Mouse (Mus musculus) limb, embryonic 15.5 days (tissue): ENCODE measurements around the gene Clns1a. TPM values are rescaled to one million over a fixed set of nuclear protein-coding genes. Genes with fewer than 3 reads are reported as not detected.

ENCODE experiments used
- ATAC-seq: fragments of 200-750 bp; cut with Nextera tagmentation; 2 replicates; pipeline ENCODE4 v1.8.0; 2017; ENCODE audit warnings: low read depth, moderate TSS enrichment; ENCODE audit not compliant: insufficient number of reproducible peaks, low FRiP score, low TSS enrichment
- H3K27ac ChIP-seq: fragments of 300-500 bp; sonication (generic); 2 replicates; pipeline ENCODE4 v1.5.1; 2015; ENCODE audit warnings: moderate library complexity, mild to moderate bottlenecking, inconsistent platforms
- H3K27me3 ChIP-seq: fragments of 300-500 bp; sonication (generic); 2 replicates; pipeline ENCODE4 v1.6.1; 2015; ENCODE audit warnings: inconsistent platforms
- H3K36me3 ChIP-seq: fragments of 300-500 bp; sonication (generic); 2 replicates; pipeline ENCODE4 v1.6.1; 2015; ENCODE audit warnings: inconsistent platforms
- H3K4me1 ChIP-seq: fragments of 300-500 bp; sonication (generic); 2 replicates; pipeline ENCODE4 v1.6.1; 2015; ENCODE audit warnings: inconsistent platforms
- H3K4me2 ChIP-seq: fragments of 300-500 bp; sonication (generic); 2 replicates; pipeline ENCODE4 v1.6.1; 2015; ENCODE audit warnings: mild to moderate bottlenecking, inconsistent platforms
- H3K4me3 ChIP-seq: fragments of 300-500 bp; sonication (generic); 2 replicates; pipeline ENCODE4 v1.5.1; 2015; ENCODE audit warnings: mild to moderate bottlenecking, inconsistent platforms
- H3K9ac ChIP-seq: fragments of 300-500 bp; sonication (generic); 2 replicates; pipeline ENCODE4 v1.6.1; 2015; ENCODE audit warnings: inconsistent platforms
- H3K9me3 ChIP-seq: fragments of 300-500 bp; sonication (generic); 2 replicates; pipeline ENCODE4 v1.6.1; 2016; ENCODE audit warnings: inconsistent platforms
- WGBS: fragments of 180-500 bp; shearing (Covaris S2); methylation state at CpG from one replicate; pipeline ENCODE4 v1.1.7; 2015; 5-methylcytosine and 5-hydroxymethylcytosine counted together
- polyA plus RNA-seq: library from polyadenylated mRNA; unstranded; fragments of >200 nt; fragmentation: Nextera tagmentation; extraction: Ambion mirVana; gene quantifications from 2 replicates; pipeline ENCODE4 v1.2.1, GENCODE M21; 2015

The Clns1a gene
- polyA plus RNA-seq, 1 experiment from 2014 or later, result 175 TPM

- Histone ChIP-seq H3K9me3 (no peaks in the 10 kb centered on the region), H3K36me3 (no peaks in the 10 kb centered on the region), H3K9ac (no peak overlapping the region), H3K4me3 (no peak overlapping the region), H3K27ac (0 out of 2 replicates have a peak overlapping the region, but pooled peaks have one; percentile 47), H3K4me1 (0 out of 2 replicates have a peak, but pooled peaks cover 5% of the 10 kb centered on the region), H3K27me3 (no peaks in the 10 kb centered on the region), H3K4me2 (peak overlapping the region; percentile 31)
- WGBS, result 26% methylated on average over 28 of the region's 28 CpGs
- peak; percentile 74 for ATAC-seq
Observed at GRCm38 (mm10) chr7:97747787-97748497, 51.5 kb downstream of the Clns1a start.

GRCm38 (mm10) chr7:97748527-97749206 is 52.2 kb downstream of the Clns1a start:
- peak; percentile 48; the same call in 1 of the 2 replicates for ATAC-seq
- Histone ChIP-seq H3K36me3 (no peaks in the 10 kb centered on the region), H3K4me1 (0 out of 2 replicates have a peak, but pooled peaks cover 5% of the 10 kb centered on the region), H3K27ac (peak overlapping the region; percentile 19), H3K9ac (no peak overlapping the region), H3K4me2 (peak overlapping the region; percentile 31; the same call in 1 of the 2 replicates), H3K9me3 (no peaks in the 10 kb centered on the region), H3K4me3 (no peak overlapping the region), H3K27me3 (no peaks in the 10 kb centered on the region)
- WGBS, result 60% methylated on average over 10 of the region's 10 CpGs

- Histone ChIP-seq H3K4me3 (no peak overlapping the region; the same call in 1 of the 2 replicates), H3K9ac (no peak overlapping the region)
Observed at GRCm38 (mm10) chr7:97749207-97750190, 53.1 kb downstream of the Clns1a start.

GRCm38 (mm10) chr7:97756967-97757881 is 60.8 kb downstream of the Clns1a start:
- Histone ChIP-seq H3K4me2 (no peak overlapping the region), H3K36me3 (no peaks in the 10 kb centered on the region), H3K27me3 (no peaks in the 10 kb centered on the region), H3K9ac (no peak overlapping the region), H3K4me3 (no peak overlapping the region), H3K27ac (no peak overlapping the region), H3K9me3 (no peaks in the 10 kb centered on the region), H3K4me1 (no peaks in the 10 kb centered on the region)
- ATAC-seq, result no peak
- 62% methylated on average over 18 of the region's 18 CpGs for WGBS

More at GRCm38 (mm10) chr7:97749207-97750190, 53.1 kb downstream of the Clns1a start:
- 44% methylated on average over 19 of the region's 19 CpGs for WGBS
- H3K4me1 ChIP-seq, result 0 out of 2 replicates have a peak, but pooled peaks cover 5% of the 10 kb centered on the region
- ATAC-seq, result no peak
- peak overlapping the region; percentile 19; the same call in 1 of the 2 replicates for H3K27ac ChIP-seq
- H3K4me2 ChIP-seq, result 0 out of 2 replicates have a peak overlapping the region, but pooled peaks have one; percentile 12
- no peaks in the 10 kb centered on the region for H3K9me3 ChIP-seq
- no peaks in the 10 kb centered on the region for H3K27me3 ChIP-seq
- no peaks in the 10 kb centered on the region for H3K36me3 ChIP-seq

GRCm38 (mm10) chr7:97764591-97764990 is 68.2 kb downstream of the Clns1a start:
- no peaks in the 10 kb centered on the region; the same call in 1 of the 2 replicates for H3K4me1 ChIP-seq
- H3K4me2 ChIP-seq, result no peak overlapping the region
- H3K4me3 ChIP-seq, result no peak overlapping the region
- WGBS, result 68% methylated on average over 11 of the region's 11 CpGs
- no peaks in the 10 kb centered on the region for H3K27me3 ChIP-seq
- no peak for ATAC-seq
- no peaks in the 10 kb centered on the region for H3K36me3 ChIP-seq
- H3K9ac ChIP-seq, result no peak overlapping the region
- H3K27ac ChIP-seq, result no peak overlapping the region
- no peaks in the 10 kb centered on the region for H3K9me3 ChIP-seq

- no peaks in the 10 kb centered on the region for H3K9me3 ChIP-seq
- no peak overlapping the region for H3K4me2 ChIP-seq
- H3K36me3 ChIP-seq, result no peaks in the 10 kb centered on the region
- no peak overlapping the region for H3K27ac ChIP-seq
- H3K27me3 ChIP-seq, result no peaks in the 10 kb centered on the region
- H3K9ac ChIP-seq, result no peak overlapping the region
- ATAC-seq, result no peak
- no peaks in the 10 kb centered on the region; the same call in 1 of the 2 replicates for H3K4me1 ChIP-seq
- WGBS, result 84% methylated on average over 21 of the region's 21 CpGs
- H3K4me3 ChIP-seq, result no peak overlapping the region
Observed at GRCm38 (mm10) chr7:97765181-97765962, 68.9 kb downstream of the Clns1a start.

GRCm38 (mm10) chr7:97765963-97766347 is 69.5 kb downstream of the Clns1a start:
- H3K27ac ChIP-seq, result no peak overlapping the region
- WGBS, result 75% methylated on average over 5 of the region's 5 CpGs
- H3K9me3 ChIP-seq, result no peaks in the 10 kb centered on the region
- no peaks in the 10 kb centered on the region for H3K27me3 ChIP-seq
- H3K4me2 ChIP-seq, result no peak overlapping the region
- no peaks in the 10 kb centered on the region for H3K36me3 ChIP-seq
- ATAC-seq, result no peak
- no peak overlapping the region for H3K9ac ChIP-seq
- H3K4me1 ChIP-seq, result no peaks in the 10 kb centered on the region; the same call in 1 of the 2 replicates
- H3K4me3 ChIP-seq, result no peak overlapping the region

GRCm38 (mm10) chr7:97766406-97767166 is 70.2 kb downstream of the Clns1a start:
- H3K4me1 ChIP-seq, result no peaks in the 10 kb centered on the region; the same call in 1 of the 2 replicates
- whole genome bisulfite sequencing, result 68% methylated on average over 9 of the region's 9 CpGs
- H3K36me3 ChIP-seq, result no peaks in the 10 kb centered on the region
- H3K27me3 ChIP-seq, result no peaks in the 10 kb centered on the region
- H3K9me3 ChIP-seq, result no peaks in the 10 kb centered on the region
- H3K4me2 ChIP-seq, result no peak overlapping the region
- H3K27ac ChIP-seq, result no peak overlapping the region
- ATAC-seq, result no peak
- H3K9ac ChIP-seq, result no peak overlapping the region
- no peak overlapping the region for H3K4me3 ChIP-seq

- WGBS, result 65% methylated on average over 8 of the region's 8 CpGs
- no peaks in the 10 kb centered on the region for H3K9me3 ChIP-seq
- no peak overlapping the region for H3K4me2 ChIP-seq
- no peak for ATAC-seq
- H3K4me3 ChIP-seq, result no peak overlapping the region
- H3K27me3 ChIP-seq, result no peaks in the 10 kb centered on the region
- H3K27ac ChIP-seq, result no peak overlapping the region
- no peaks in the 10 kb centered on the region; the same call in 1 of the 2 replicates for H3K4me1 ChIP-seq
- no peak overlapping the region for H3K9ac ChIP-seq
- H3K36me3 ChIP-seq, result no peaks in the 10 kb centered on the region
Observed at GRCm38 (mm10) chr7:97767841-97768240, 71.4 kb downstream of the Clns1a start.
